Mouse (Mus musculus): Measurements from ENCODE around the gene Fancf.

Fancf gene

DNA sequence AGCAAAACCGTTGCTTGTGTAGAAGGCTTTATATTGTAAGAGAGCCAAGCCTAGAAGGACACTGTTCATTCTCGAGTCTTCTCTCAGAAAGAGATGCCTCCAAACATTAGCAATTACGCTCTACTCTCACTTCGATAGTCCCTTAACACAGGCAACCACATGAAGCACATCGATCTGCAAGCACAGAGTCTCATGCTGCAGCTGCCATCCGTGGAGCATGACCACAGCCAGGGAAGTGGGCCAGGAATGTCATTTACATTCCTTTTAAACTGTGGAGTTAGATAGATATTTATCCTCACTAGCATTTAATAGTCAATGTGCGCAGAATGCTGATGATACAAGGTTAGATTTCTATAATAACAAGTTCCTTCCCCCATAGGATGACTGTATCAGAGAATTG, 21.6 kb downstream of the Fancf start:
- no peak for DNase-seq (ENCODE audit: low spot score)

DNA sequence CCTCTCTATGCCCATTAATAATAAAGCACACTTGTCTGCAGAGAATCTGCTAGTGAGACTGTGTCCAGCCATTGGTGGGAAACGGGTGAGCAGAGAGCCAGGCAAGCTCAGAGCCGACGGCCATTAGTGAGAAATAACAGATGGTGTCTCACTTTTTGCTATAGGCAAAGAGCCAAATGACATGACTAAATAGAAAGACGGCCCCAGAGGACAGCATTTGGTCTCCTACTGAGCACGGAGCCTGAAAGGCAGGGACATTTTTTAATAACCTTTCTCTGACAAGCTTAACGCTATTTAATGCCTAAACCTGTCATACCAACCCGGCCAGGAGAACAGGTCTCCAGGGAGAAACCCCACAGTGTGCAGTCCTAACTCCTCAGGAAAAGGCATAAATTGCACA, 30.1 kb downstream of the Fancf start:
- DNase-seq (ENCODE audit: low spot score): no peak

DNA sequence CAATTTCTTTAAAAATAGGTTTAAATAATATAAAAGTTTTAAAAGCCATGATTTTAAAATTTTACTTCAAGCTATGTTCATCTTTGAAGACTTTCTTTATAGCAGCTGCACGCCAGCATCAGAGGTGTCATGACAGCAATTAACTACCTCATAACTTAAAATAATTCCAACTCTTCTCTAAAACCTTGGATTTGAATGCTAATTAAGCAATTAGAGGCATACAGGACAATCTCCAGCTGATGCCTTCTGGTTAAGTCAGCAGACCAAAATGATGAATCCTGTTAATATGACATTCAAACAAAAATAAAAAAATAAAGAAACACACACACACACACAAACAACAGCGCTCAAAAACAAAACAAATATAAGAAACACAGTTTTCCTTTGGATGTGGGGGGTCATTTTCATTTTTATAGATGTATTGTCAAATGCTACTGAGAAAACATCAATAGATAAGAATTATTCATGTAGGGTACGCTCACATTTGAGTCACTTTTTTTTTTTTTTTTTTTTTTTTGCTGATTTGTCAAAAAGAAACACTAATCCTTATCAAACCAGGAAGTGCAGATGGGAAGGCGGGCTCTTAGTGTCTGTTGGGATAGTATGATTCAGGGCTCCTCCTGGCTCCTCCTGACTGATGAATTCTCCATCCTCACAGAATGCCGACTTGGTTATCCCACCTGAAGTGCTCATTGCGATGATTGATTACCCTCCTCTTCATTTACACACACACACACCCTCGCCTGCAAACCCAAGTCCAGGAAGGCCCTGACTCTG, 38.3 kb downstream of the Fancf start:
- DNase-seq (ENCODE audit: low spot score): no peak

DNA sequence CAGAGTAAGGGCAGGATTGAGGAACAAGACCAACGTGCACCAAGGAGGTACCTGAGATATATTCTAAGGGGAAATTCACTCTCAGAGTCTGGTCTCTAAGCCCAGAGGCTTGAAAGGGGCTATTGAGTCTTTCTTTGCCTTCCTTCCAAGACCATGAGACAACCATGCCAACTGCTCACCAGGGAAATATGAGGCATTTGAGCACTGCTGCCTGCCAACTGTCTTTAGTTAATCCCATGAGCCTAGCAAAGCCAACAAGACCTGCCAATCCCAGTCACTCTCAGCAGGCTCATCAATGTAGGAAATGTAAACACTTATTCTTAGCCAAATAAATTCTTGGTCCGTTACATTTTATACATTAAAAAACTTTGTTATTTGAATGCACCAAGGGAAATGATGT, 40.6 kb downstream of the Fancf start:
- no peak for DNase-seq (ENCODE audit: low spot score)

DNA sequence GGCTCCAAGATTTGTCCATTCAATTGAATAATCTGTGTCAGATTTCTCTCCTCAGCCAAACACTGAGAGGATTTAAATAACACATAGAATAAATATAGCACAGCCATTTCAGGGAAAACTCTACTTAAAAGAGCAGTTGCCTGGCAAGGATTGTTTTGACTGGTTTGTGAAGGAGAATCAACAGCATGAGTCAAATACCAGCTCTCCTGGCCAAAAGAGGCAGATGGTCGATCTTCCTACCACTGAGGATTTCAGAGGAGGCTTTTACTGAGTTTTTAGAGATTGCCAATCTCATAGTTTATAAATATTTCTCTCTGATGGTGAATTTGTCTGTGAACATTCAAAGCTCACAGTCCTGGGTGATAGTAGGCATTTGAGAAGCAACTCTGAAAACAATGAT, 42.2 kb downstream of the Fancf start:
- DNase-seq (ENCODE audit: low spot score): no peak

DNA sequence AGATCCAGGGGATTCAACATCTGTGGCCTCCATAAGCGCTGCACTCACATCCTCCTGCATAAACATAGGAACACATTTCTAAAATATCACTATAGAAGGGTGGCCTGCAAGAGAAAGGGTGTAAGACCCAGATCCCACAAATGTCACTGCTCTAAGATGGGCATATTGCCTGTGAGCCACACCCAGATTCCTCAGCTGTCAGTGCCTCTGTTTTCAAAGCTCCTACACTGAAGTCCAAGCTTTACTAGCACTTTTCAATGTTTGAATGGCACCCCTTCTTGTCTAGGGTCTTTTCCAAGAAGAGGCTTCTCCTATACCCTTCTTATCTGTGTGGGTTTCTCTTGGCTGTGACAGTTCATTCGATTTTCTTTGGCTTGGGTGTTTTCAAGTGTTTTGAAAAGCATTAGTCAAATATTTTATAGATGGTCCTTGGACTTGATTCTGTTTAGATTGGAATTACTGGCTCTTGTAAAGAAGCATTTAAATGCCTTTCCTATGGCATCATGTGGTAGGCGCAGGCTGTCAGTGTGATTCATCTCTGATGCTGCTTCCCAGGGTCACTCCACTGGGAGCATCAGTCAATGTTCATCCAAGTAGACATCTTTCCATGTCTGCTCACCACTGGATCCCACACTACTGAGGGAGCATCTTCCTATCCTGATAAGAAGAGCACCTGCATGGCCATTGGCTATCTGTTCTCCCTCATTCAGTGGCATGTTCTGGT, 43.7 kb downstream of the Fancf start:
- no peak for DNase-seq (ENCODE audit: low spot score)

DNA sequence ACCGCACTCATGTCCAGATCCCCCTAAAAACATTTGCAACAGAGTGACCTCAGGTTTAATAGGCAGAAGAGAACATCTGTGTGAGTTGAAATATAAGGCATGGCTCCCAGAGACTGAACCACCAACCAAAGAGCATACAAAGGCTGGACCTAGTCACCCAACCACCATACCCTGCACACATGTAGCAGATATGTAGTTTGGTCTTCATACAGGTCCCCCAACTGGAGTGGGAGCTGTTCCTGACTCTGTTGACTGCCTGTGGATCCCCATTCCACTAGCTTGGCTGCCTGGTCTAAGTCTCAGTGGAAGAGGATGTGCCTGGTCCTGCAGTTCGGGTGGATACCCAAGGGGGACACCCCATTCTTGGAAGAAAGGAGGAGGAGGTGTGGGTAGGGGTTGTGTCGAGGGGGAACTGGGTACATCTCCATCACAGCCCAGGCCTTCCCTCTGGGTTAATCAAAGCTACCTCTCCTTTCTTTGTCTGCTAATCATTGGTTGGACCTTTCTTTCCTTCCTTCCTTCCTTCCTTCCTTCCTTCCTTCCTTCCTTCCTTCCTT, 45.7 kb downstream of the Fancf start:
- DNase-seq (ENCODE audit: low spot score): no peak

DNA sequence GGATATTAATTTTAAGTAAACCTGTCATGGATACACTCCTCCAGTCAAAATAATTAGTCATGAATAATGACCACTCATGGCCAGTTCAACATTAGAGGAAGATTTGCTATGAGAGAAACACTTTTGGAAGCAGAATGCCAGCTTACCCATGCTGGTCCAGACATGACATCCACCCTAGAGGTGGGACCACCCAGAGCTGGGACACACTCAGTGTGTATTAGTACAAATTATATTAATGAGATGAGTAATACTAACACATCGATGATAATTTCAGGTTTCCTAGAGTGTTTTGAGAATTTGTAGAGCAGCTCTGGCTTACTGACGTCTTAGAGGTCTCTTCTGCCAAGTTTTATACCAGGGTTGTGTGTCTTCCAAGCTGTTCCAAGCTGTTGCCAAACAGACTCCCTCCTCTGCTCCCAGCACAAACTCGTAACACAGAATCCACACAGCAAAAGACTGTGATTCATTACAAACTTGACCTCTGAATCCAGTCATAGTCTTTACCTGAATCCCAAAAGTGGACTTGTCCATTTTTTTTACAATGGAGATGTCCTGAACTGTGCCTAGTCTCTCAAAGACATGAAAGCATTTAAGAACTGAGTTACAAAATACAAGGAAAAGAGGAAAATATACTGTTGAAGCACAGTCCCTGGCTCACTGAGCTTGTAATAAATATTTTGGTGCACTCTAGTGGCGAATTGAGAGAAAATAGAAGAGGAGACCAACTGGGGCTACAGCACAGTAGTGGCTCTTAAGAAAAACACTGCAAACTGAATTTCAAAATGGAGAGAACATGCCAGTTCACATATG, 46.4 kb downstream of the Fancf start:
- no peak for DNase-seq (ENCODE audit: low spot score)
